Mouse (Mus musculus) embryonic facial prominence, embryonic 13.5 days (tissue): ENCODE results near the gene Arl4d. TPM values are rescaled to one million over a fixed set of nuclear protein-coding genes. Genes with fewer than 3 reads are reported as not detected.

Source experiments
- ATAC-seq: fragments of 200-750 bp; cut with Nextera tagmentation; 2 replicates; pipeline ENCODE4 v1.8.0; 2017; ENCODE audit warnings: low read depth; ENCODE audit not compliant: insufficient number of reproducible peaks, insufficient read depth, low FRiP score, low TSS enrichment
- H3K27ac ChIP-seq: fragments of 300-500 bp; sonication (generic); 2 replicates; pipeline ENCODE4 v1.5.1; 2015; ENCODE audit warnings: moderate library complexity, mild to moderate bottlenecking, inconsistent platforms
- H3K27me3 ChIP-seq: fragments of 300-500 bp; sonication (generic); 2 replicates; pipeline ENCODE4 v1.6.1; 2015; ENCODE audit warnings: mild to moderate bottlenecking, inconsistent platforms
- H3K36me3 ChIP-seq: fragments of 300-500 bp; sonication (generic); 2 replicates; pipeline ENCODE4 v1.6.1; 2015; ENCODE audit warnings: mild to moderate bottlenecking, inconsistent platforms
- H3K4me1 ChIP-seq: fragments of 300-500 bp; sonication (generic); 2 replicates; pipeline ENCODE4 v1.6.1; 2015; ENCODE audit warnings: inconsistent platforms
- H3K4me2 ChIP-seq: fragments of 300-500 bp; sonication (generic); 2 replicates; pipeline ENCODE4 v1.6.1; 2015; ENCODE audit warnings: moderate library complexity, mild to moderate bottlenecking, inconsistent platforms
- H3K4me3 ChIP-seq: fragments of 300-500 bp; sonication (generic); 2 replicates; pipeline ENCODE4 v1.5.1; 2015; ENCODE audit warnings: mild to moderate bottlenecking, inconsistent platforms
- H3K9ac ChIP-seq: fragments of 300-500 bp; sonication (generic); 2 replicates; pipeline ENCODE4 v1.6.1; 2015; ENCODE audit warnings: mild to moderate bottlenecking, inconsistent platforms
- H3K9me3 ChIP-seq: fragments of 300-500 bp; sonication (generic); 2 replicates; pipeline ENCODE4 v1.6.1; 2016; ENCODE audit warnings: inconsistent platforms
- WGBS: fragments of 180-500 bp; shearing (Covaris S2); methylation state at CpG from one replicate; pipeline ENCODE4 v1.1.7; 2015; ENCODE audit warnings: mixed read lengths; 5-methylcytosine and 5-hydroxymethylcytosine counted together
- polyA plus RNA-seq: library from polyadenylated mRNA; unstranded; fragments of >200 nt; fragmentation: Nextera tagmentation; extraction: Ambion mirVana; gene quantifications from 2 replicates; pipeline ENCODE4 v1.2.1, GENCODE M21; 2015

The Arl4d gene
- polyA plus RNA-seq, 1 experiment from 2014 or later, result 3.4 TPM

DNA sequence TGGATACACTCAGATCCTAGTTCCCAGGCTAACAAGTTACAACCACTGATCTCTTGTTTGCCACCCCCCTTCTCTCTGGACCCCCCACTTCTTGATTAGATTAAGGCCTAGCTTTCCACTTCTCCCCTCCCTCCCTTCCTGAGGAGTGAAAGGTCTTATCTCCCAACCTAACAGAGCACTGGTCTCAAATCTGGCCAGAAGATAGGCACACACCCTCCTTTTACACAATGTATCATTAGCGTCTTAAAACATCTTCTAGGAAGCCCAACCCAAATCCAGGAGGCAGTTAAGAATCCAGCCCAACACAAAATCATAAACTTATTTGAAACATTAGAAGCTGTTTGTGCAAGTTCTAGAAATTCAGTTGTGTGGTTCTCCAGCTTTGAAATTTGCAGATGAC, 5.0 kb downstream of the Arl4d start:
- no peak overlapping the region for H3K9ac ChIP-seq
- no peak overlapping the region for H3K4me2 ChIP-seq
- no peaks in the 10 kb centered on the region for H3K9me3 ChIP-seq
- no peaks in the 10 kb centered on the region for H3K36me3 ChIP-seq
- H3K4me1 ChIP-seq, result peaks cover 20% of the 10 kb centered on the region
- no peak overlapping the region for H3K27ac ChIP-seq
- no peak for ATAC-seq
- WGBS, result 78% methylated on average over 1 of the region's 1 CpGs
- H3K4me3 ChIP-seq, result no peak overlapping the region
- no peaks in the 10 kb centered on the region for H3K27me3 ChIP-seq

- peaks cover 20% of the 10 kb centered on the region; the same call in 1 of the 2 replicates for H3K4me1 ChIP-seq
- 85% methylated on average over 4 of the region's 4 CpGs for WGBS
- ATAC-seq, result no peak
- no peaks in the 10 kb centered on the region for H3K9me3 ChIP-seq
- H3K27me3 ChIP-seq, result no peaks in the 10 kb centered on the region
- no peak overlapping the region for H3K9ac ChIP-seq
- H3K4me3 ChIP-seq, result no peak overlapping the region
- H3K36me3 ChIP-seq, result no peaks in the 10 kb centered on the region
- H3K27ac ChIP-seq, result no peak overlapping the region
- H3K4me2 ChIP-seq, result no peak overlapping the region
These were observed 5.9 kb downstream of the Arl4d start for GRCm38 (mm10) chr11:101671255-101671654.

- H3K9me3 ChIP-seq, result no peaks in the 10 kb centered on the region
- no peak overlapping the region for H3K4me3 ChIP-seq
- H3K27me3 ChIP-seq, result no peaks in the 10 kb centered on the region
- 0 out of 2 replicates have a peak overlapping the region, but pooled peaks have one; percentile 16 for H3K9ac ChIP-seq
- H3K4me2 ChIP-seq, result no peak overlapping the region
- ATAC-seq, result no peak
- H3K27ac ChIP-seq, result peak overlapping the region; percentile 24; the same call in 1 of the 2 replicates
- WGBS, result 27% methylated on average over 16 of the region's 16 CpGs
- no peaks in the 10 kb centered on the region for H3K36me3 ChIP-seq
- H3K4me1 ChIP-seq, result peaks cover 15% of the 10 kb centered on the region; the same call in 1 of the 2 replicates
These were observed 7.8 kb downstream of the Arl4d start for GRCm38 (mm10) chr11:101673010-101673642.

- Histone ChIP-seq H3K9me3 (no peaks in the 10 kb centered on the region), H3K4me3 (no peak overlapping the region), H3K36me3 (no peaks in the 10 kb centered on the region), H3K4me1 (peaks cover 11% of the 10 kb centered on the region; the same call in 1 of the 2 replicates), H3K27me3 (no peaks in the 10 kb centered on the region), H3K4me2 (no peak overlapping the region), H3K27ac (no peak overlapping the region), H3K9ac (no peak overlapping the region)
- WGBS, result 90% methylated on average over 5 of the region's 5 CpGs
- ATAC-seq, result no peak
These were observed 8.8 kb downstream of the Arl4d start for GRCm38 (mm10) chr11:101674106-101674505.

- Histone ChIP-seq H3K4me3 (no peak overlapping the region), H3K27ac (no peak overlapping the region), H3K9ac (no peak overlapping the region), H3K27me3 (no peaks in the 10 kb centered on the region), H3K9me3 (no peaks in the 10 kb centered on the region), H3K36me3 (no peaks in the 10 kb centered on the region), H3K4me2 (no peak overlapping the region), H3K4me1 (peaks cover 7% of the 10 kb centered on the region)
- 88% methylated on average over 4 of the region's 4 CpGs for WGBS
- no peak for ATAC-seq
These were observed 10.0 kb downstream of the Arl4d start for GRCm38 (mm10) chr11:101675349-101675748.

DNA sequence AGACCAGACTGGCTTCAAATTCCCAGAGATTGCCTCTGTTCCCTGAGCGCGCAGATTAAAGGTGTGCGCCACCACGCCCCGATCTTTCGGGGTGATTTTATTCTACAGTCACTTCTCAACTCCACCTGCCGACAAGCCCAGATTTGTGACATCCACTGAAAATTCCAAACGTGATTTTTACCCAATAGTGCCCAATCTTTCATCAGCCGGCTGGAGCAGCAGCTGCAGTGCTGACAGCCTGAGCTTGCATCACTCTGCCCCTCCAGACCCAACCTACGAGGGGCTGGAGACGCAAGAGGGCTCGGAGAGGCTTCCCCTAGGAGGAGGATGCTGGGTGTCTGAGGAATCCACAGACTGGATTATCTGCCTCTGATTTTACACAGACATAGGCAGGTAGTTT, 12.3 kb downstream of the Arl4d start:
- H3K4me3 ChIP-seq, result no peak overlapping the region
- H3K9me3 ChIP-seq, result no peaks in the 10 kb centered on the region
- H3K27me3 ChIP-seq, result no peaks in the 10 kb centered on the region
- no peak for ATAC-seq
- no peaks in the 10 kb centered on the region for H3K36me3 ChIP-seq
- H3K27ac ChIP-seq, result no peak overlapping the region
- WGBS, result 71% methylated on average over 12 of the region's 12 CpGs
- H3K9ac ChIP-seq, result no peak overlapping the region
- peaks cover 15% of the 10 kb centered on the region for H3K4me1 ChIP-seq
- no peak overlapping the region for H3K4me2 ChIP-seq

DNA sequence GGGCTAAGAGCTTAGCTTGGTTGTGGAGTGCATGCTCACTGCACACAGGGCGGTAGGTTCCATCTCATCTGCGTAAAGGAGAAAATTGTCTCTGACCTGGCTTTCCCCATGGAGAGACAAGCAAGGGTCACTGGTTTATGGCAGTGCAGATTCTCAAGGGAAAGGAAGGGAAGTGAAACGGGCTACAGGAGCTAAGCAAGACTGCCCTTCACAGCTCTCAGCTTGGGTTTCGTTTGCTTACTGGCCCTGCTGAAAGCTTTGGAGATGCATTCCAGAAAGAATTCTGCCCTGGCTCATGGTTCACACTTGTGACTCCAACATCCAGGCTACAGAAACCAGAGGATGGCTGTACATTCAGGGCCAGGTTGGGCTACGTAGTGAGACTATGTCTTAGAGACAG, 13.4 kb downstream of the Arl4d start:
- WGBS, result 68% methylated on average over 5 of the region's 5 CpGs
- H3K4me1 ChIP-seq, result peaks cover 8% of the 10 kb centered on the region
- H3K9ac ChIP-seq, result no peak overlapping the region
- no peak overlapping the region for H3K27ac ChIP-seq
- no peaks in the 10 kb centered on the region for H3K9me3 ChIP-seq
- H3K4me2 ChIP-seq, result no peak overlapping the region
- H3K27me3 ChIP-seq, result no peaks in the 10 kb centered on the region
- ATAC-seq, result no peak
- H3K4me3 ChIP-seq, result no peak overlapping the region
- no peaks in the 10 kb centered on the region for H3K36me3 ChIP-seq

GRCm38 (mm10) chr11:101679907-101680306, 14.6 kb downstream of the Arl4d start:
- H3K27ac ChIP-seq, result no peak overlapping the region
- no peak overlapping the region for H3K4me3 ChIP-seq
- H3K4me1 ChIP-seq, result peaks cover 8% of the 10 kb centered on the region
- H3K4me2 ChIP-seq, result no peak overlapping the region
- no peaks in the 10 kb centered on the region for H3K36me3 ChIP-seq
- 48% methylated on average over 5 of the region's 7 CpGs for WGBS
- no peak for ATAC-seq
- no peaks in the 10 kb centered on the region for H3K9me3 ChIP-seq
- H3K27me3 ChIP-seq, result no peaks in the 10 kb centered on the region
- no peak overlapping the region for H3K9ac ChIP-seq

DNA sequence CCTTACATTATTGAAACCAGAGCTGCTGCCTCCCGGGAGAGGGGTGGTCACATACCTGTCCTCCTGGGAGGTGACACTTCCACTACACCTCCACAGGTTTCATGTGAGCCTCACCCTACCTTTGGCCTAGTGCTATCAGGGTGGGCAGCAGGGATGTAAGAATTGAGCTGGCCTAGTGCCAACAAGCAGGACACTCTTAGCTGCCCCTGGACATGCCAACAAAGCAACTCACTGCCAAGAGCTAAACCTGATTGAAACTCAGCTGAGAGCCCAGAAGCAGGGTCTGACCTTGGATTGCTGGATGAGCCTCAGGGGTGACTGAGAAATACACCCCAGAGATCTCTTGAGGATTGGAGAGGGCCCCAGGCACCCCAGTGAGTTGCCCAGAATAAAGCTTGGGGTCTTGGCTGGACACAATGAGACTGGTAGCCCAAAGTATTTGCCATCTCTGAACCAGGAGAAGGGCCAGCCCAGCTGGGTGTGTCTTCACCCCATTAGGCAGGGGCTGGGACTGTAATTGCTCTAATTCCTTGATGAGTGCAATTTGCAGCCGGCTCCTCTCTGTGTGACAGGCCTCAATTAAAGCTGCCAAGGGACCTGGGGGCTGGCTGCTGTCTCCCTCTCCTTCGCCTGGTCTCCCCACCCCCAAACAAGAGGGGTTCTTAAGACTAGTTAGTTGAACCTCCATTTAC, 15.4 kb downstream of the Arl4d start:
- Histone ChIP-seq H3K4me1 (peaks cover 8% of the 10 kb centered on the region), H3K27ac (no peak overlapping the region), H3K9ac (0 out of 2 replicates have a peak overlapping the region, but pooled peaks have one; percentile 21), H3K36me3 (no peaks in the 10 kb centered on the region), H3K9me3 (no peaks in the 10 kb centered on the region), H3K27me3 (no peaks in the 10 kb centered on the region), H3K4me3 (no peak overlapping the region), H3K4me2 (no peak overlapping the region)
- no peak for ATAC-seq
- 24% methylated on average over 3 of the region's 3 CpGs for WGBS

- Histone ChIP-seq H3K9me3 (no peaks in the 10 kb centered on the region), H3K9ac (no peak overlapping the region), H3K4me2 (no peak overlapping the region), H3K4me3 (no peak overlapping the region), H3K4me1 (peaks cover 12% of the 10 kb centered on the region), H3K27me3 (no peaks in the 10 kb centered on the region), H3K36me3 (no peaks in the 10 kb centered on the region), H3K27ac (no peak overlapping the region)
- 79% methylated on average over 1 of the region's 1 CpGs for WGBS
- ATAC-seq, result no peak
These were observed 16.6 kb downstream of the Arl4d start for GRCm38 (mm10) chr11:101681968-101682367.

DNA sequence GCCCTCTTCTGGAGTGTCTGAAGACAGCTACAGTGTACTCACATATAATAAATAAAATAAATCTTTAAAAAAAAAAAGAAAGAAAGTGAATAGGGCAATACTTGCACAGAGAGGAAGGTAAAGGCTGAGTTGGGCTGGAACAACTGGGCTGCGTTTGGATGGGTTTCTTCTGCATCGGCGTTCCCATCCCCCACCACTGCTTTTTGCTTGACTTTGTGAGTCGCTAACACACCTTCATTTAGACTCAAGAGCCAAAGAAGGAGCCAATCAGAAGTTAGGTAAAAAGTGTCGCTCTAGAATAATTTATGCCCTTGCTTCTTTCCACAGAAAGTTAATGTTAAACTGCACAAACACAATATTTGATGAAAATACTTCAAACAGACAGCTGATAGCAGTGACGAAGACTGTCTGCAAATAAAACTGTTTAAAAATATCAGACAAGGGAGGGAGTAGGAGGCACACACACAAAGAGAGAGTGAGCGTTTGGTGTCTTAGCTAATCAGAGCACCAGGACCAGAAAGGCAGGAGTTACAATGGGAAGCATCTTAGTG, 17.1 kb downstream of the Arl4d start:
- no peaks in the 10 kb centered on the region for H3K36me3 ChIP-seq
- no peak overlapping the region for H3K27ac ChIP-seq
- no peak overlapping the region for H3K9ac ChIP-seq
- 79% methylated on average over 7 of the region's 7 CpGs for WGBS
- no peaks in the 10 kb centered on the region for H3K27me3 ChIP-seq
- ATAC-seq, result no peak
- H3K9me3 ChIP-seq, result no peaks in the 10 kb centered on the region
- peaks cover 17% of the 10 kb centered on the region for H3K4me1 ChIP-seq
- no peak overlapping the region for H3K4me2 ChIP-seq
- no peak overlapping the region for H3K4me3 ChIP-seq
